Mouse (Mus musculus) neural tube, embryonic 11.5 days (tissue): ENCODE measurements at regions not wholly inside any gene's neighbourhood (a gene's known extent, or its start where the extent isn't known, plus 50 kb on each side); places are given as distances from the start of the nearest gene placed in this dataset.

ENCODE experiments used
- ATAC-seq: fragments of 200-750 bp; cut with Nextera tagmentation; 2 replicates; pipeline ENCODE4 v1.8.0; 2017; ENCODE audit warnings: moderate number of reproducible peaks, mild to moderate bottlenecking, moderate TSS enrichment, moderate library complexity; ENCODE audit not compliant: insufficient read depth, low FRiP score, low TSS enrichment
- DNase-seq: peaks from one replicate; pipeline ENCODE4 v3.0.0-alpha.2; 2015; ENCODE audit warnings: low spot score
- H3K27ac ChIP-seq: fragments of 300-500 bp; sonication (generic); 2 replicates; pipeline ENCODE4 v1.5.1; 2014; ENCODE audit warnings: low read depth, mild to moderate bottlenecking, low read length
- H3K27me3 ChIP-seq: fragments of 300-500 bp; sonication (generic); 2 replicates; pipeline ENCODE4 v1.6.1; 2014; ENCODE audit warnings: mild to moderate bottlenecking, low read length, mixed read lengths; ENCODE audit not compliant: control insufficient read depth, insufficient read depth
- H3K36me3 ChIP-seq: fragments of 300-500 bp; sonication (generic); 2 replicates; pipeline ENCODE4 v1.6.1; 2014; ENCODE audit warnings: mild to moderate bottlenecking, low read length, moderate library complexity, mixed read lengths; ENCODE audit not compliant: control insufficient read depth, insufficient read depth
- H3K4me1 ChIP-seq: fragments of 300-500 bp; sonication (generic); 2 replicates; pipeline ENCODE4 v1.6.1; 2014; ENCODE audit warnings: low read length, mixed read lengths; ENCODE audit not compliant: control insufficient read depth, insufficient read depth
- H3K4me2 ChIP-seq: fragments of 300-500 bp; sonication (generic); 2 replicates; pipeline ENCODE4 v1.6.1; 2014; ENCODE audit warnings: low read depth, mild to moderate bottlenecking, moderate library complexity
- H3K4me3 ChIP-seq: fragments of 300-500 bp; sonication (generic); 2 replicates; pipeline ENCODE4 v1.5.1; 2014; ENCODE audit warnings: low read depth, low read length
- H3K9ac ChIP-seq: fragments of 300-500 bp; sonication (generic); 2 replicates; pipeline ENCODE4 v1.6.1; 2014; ENCODE audit warnings: mild to moderate bottlenecking, low read length
- H3K9me3 ChIP-seq: fragments of 300-500 bp; sonication (generic); 2 replicates; pipeline ENCODE4 v1.6.1; 2016; ENCODE audit warnings: low read length; ENCODE audit not compliant: control insufficient read depth
- WGBS: fragments of 180-500 bp; shearing (Covaris S2); extraction: QIAGEN DNeasy Blood & Tissue Kit; methylation state at CpG from one replicate; pipeline ENCODE4 v1.1.7; 2014; 5-methylcytosine and 5-hydroxymethylcytosine counted together

GRCm38 (mm10) chr8:89788296-89788695 is 559.8 kb downstream of the Tox3 start:
- Histone ChIP-seq H3K4me3 (no peak overlapping the region), H3K27me3 (no peaks in the 10 kb centered on the region), H3K9ac (no peak overlapping the region), H3K27ac (no peak overlapping the region), H3K36me3 (no peaks in the 10 kb centered on the region), H3K4me2 (no peak overlapping the region), H3K9me3 (no peaks in the 10 kb centered on the region), H3K4me1 (no peaks in the 10 kb centered on the region; the same call in 1 of the 2 replicates)
- no peak for DNase-seq
- no peak for ATAC-seq
- WGBS: 83% methylated on average over 10 of the region's 10 CpGs

GRCm38 (mm10) chr8:89787050-89787905 is 560.9 kb downstream of the Tox3 start:
- H3K27me3 ChIP-seq: no peaks in the 10 kb centered on the region
- H3K9ac ChIP-seq: no peak overlapping the region
- no peak for ATAC-seq
- no peak for DNase-seq
- 71% methylated on average over 17 of the region's 17 CpGs for WGBS
- H3K4me3 ChIP-seq: no peak overlapping the region
- H3K36me3 ChIP-seq: no peaks in the 10 kb centered on the region
- peaks cover 7% of the 10 kb centered on the region; the same call in 1 of the 2 replicates for H3K4me1 ChIP-seq
- H3K9me3 ChIP-seq: no peaks in the 10 kb centered on the region
- no peak overlapping the region for H3K4me2 ChIP-seq
- H3K27ac ChIP-seq: no peak overlapping the region

- Histone ChIP-seq H3K9me3 (no peaks in the 10 kb centered on the region), H3K9ac (no peak overlapping the region), H3K4me2 (no peak overlapping the region), H3K4me3 (no peak overlapping the region), H3K4me1 (peaks cover 11% of the 10 kb centered on the region), H3K27ac (no peak overlapping the region), H3K36me3 (no peaks in the 10 kb centered on the region), H3K27me3 (no peaks in the 10 kb centered on the region)
- DNase-seq: peak; percentile 75
- WGBS: 18% methylated on average over 7 of the region's 7 CpGs
- ATAC-seq: no peak
Observed at GRCm38 (mm10) chr8:89785011-89785410, 563.1 kb downstream of the Tox3 start.

GRCm38 (mm10) chr8:89783311-89783710 is 564.8 kb downstream of the Tox3 start:
- no peak overlapping the region for H3K4me3 ChIP-seq
- H3K9ac ChIP-seq: no peak overlapping the region
- no peak for ATAC-seq
- no peaks in the 10 kb centered on the region for H3K36me3 ChIP-seq
- no peaks in the 10 kb centered on the region for H3K9me3 ChIP-seq
- peaks cover 11% of the 10 kb centered on the region for H3K4me1 ChIP-seq
- H3K27me3 ChIP-seq: no peaks in the 10 kb centered on the region
- 70% methylated on average over 5 of the region's 5 CpGs for WGBS
- H3K4me2 ChIP-seq: no peak overlapping the region
- DNase-seq: no peak
- H3K27ac ChIP-seq: no peak overlapping the region

GRCm38 (mm10) chr8:89766387-89766786 is 581.8 kb downstream of the Tox3 start:
- Histone ChIP-seq H3K4me3 (no peak overlapping the region), H3K9ac (no peak overlapping the region), H3K4me2 (no peak overlapping the region), H3K27me3 (no peaks in the 10 kb centered on the region), H3K36me3 (no peaks in the 10 kb centered on the region), H3K27ac (no peak overlapping the region), H3K9me3 (no peaks in the 10 kb centered on the region), H3K4me1 (no peaks in the 10 kb centered on the region)
- 81% methylated on average over 4 of the region's 4 CpGs for WGBS
- ATAC-seq (no peak), DNase-seq (no peak)

GRCm38 (mm10) chr8:89759531-89759930 is 588.6 kb downstream of the Tox3 start:
- no peak for ATAC-seq
- no peak overlapping the region for H3K4me2 ChIP-seq
- DNase-seq: no peak
- no peak overlapping the region for H3K4me3 ChIP-seq
- H3K36me3 ChIP-seq: no peaks in the 10 kb centered on the region
- no peaks in the 10 kb centered on the region for H3K27me3 ChIP-seq
- WGBS: 90% methylated on average over 5 of the region's 5 CpGs
- no peaks in the 10 kb centered on the region for H3K4me1 ChIP-seq
- no peak overlapping the region for H3K9ac ChIP-seq
- H3K27ac ChIP-seq: no peak overlapping the region
- H3K9me3 ChIP-seq: no peaks in the 10 kb centered on the region

- Histone ChIP-seq H3K4me2 (no peak overlapping the region), H3K27me3 (no peaks in the 10 kb centered on the region), H3K4me1 (no peaks in the 10 kb centered on the region), H3K27ac (no peak overlapping the region), H3K4me3 (no peak overlapping the region), H3K9me3 (no peaks in the 10 kb centered on the region), H3K36me3 (no peaks in the 10 kb centered on the region), H3K9ac (no peak overlapping the region)
- WGBS: 69% methylated on average over 10 of the region's 10 CpGs
- no peak for ATAC-seq
- no peak for DNase-seq
Observed at GRCm38 (mm10) chr8:89758695-89759094, 589.4 kb downstream of the Tox3 start.

GRCm38 (mm10) chr8:89755951-89756350 is 592.2 kb downstream of the Tox3 start:
- Histone ChIP-seq H3K9ac (no peak overlapping the region), H3K4me3 (no peak overlapping the region), H3K36me3 (no peaks in the 10 kb centered on the region), H3K27ac (no peak overlapping the region), H3K9me3 (no peaks in the 10 kb centered on the region), H3K4me1 (no peaks in the 10 kb centered on the region), H3K4me2 (no peak overlapping the region), H3K27me3 (no peaks in the 10 kb centered on the region)
- WGBS: 59% methylated on average over 3 of the region's 3 CpGs
- DNase-seq: no peak
- ATAC-seq: no peak

GRCm38 (mm10) chr8:89751201-89751600 is 596.9 kb downstream of the Tox3 start:
- WGBS: 91% methylated on average over 3 of the region's 3 CpGs
- Histone ChIP-seq H3K9me3 (no peaks in the 10 kb centered on the region), H3K9ac (no peak overlapping the region), H3K4me2 (no peak overlapping the region), H3K27ac (no peak overlapping the region), H3K4me1 (no peaks in the 10 kb centered on the region), H3K4me3 (no peak overlapping the region), H3K36me3 (no peaks in the 10 kb centered on the region), H3K27me3 (no peaks in the 10 kb centered on the region)
- DNase-seq: no peak
- no peak for ATAC-seq
